Mouse (Mus musculus) midbrain, postnatal 0 days (tissue): ENCODE results near the gene Mcpt4. TPM values are rescaled to one million over a fixed set of nuclear protein-coding genes. Genes with fewer than 3 reads are reported as not detected.

Experiments
- ATAC-seq: fragments of 200-750 bp; cut with Nextera tagmentation; 2 replicates; pipeline ENCODE4 v1.8.0; 2017; ENCODE audit warnings: moderate number of reproducible peaks, mild to moderate bottlenecking, moderate TSS enrichment, moderate library complexity; ENCODE audit not compliant: low FRiP score
- DNase-seq: peaks from one replicate; pipeline ENCODE4 v3.0.0-alpha.2; 2015; ENCODE audit warnings: low spot score
- H3K27ac ChIP-seq: fragments of 300-500 bp; sonication (generic); 2 replicates; pipeline ENCODE4 v1.5.1; 2014; ENCODE audit warnings: low read depth, mild to moderate bottlenecking, low read length, mixed read lengths
- H3K27me3 ChIP-seq: fragments of 300-500 bp; sonication (generic); 2 replicates; pipeline ENCODE4 v1.6.1; 2014; ENCODE audit warnings: low read length, control low read depth, mixed read lengths; ENCODE audit not compliant: insufficient read depth
- H3K36me3 ChIP-seq: fragments of 300-500 bp; sonication (generic); 2 replicates; pipeline ENCODE4 v1.6.1; 2014; ENCODE audit warnings: low read length, control low read depth, mixed read lengths; ENCODE audit not compliant: insufficient read depth
- H3K4me1 ChIP-seq: fragments of 300-500 bp; sonication (generic); 2 replicates; pipeline ENCODE4 v1.6.1; 2014; ENCODE audit warnings: mild to moderate bottlenecking, control low read depth, antibody characterized with exemption, low read length, mixed read lengths; ENCODE audit not compliant: insufficient read depth
- H3K4me2 ChIP-seq: fragments of 300-500 bp; sonication (generic); 2 replicates; pipeline ENCODE4 v1.6.1; 2014; ENCODE audit warnings: low read depth, mild to moderate bottlenecking, low read length, mixed read lengths; ENCODE audit not compliant: poor library complexity, severe bottlenecking
- H3K4me3 ChIP-seq: fragments of 300-500 bp; sonication (generic); 2 replicates; pipeline ENCODE4 v1.5.1; 2014; ENCODE audit warnings: low read depth, mild to moderate bottlenecking, low read length, moderate library complexity
- H3K9ac ChIP-seq: fragments of 300-500 bp; sonication (generic); replicated peaks from 2 replicates; pipeline ENCODE4 v1.6.1; 2014; ENCODE audit warnings: mild to moderate bottlenecking, low read length, moderate library complexity, mixed read lengths; ENCODE audit not compliant: poor library complexity, severe bottlenecking
- H3K9me3 ChIP-seq: fragments of 300-500 bp; sonication (generic); 2 replicates; pipeline ENCODE4 v1.6.1; 2016; ENCODE audit warnings: low read length, control low read depth
- CTCF ChIP-seq: IDR thresholded peaks from 2 replicates; pipeline ENCODE4 v1.5.1; 2016; ENCODE audit warnings: antibody characterized with exemption, mild to moderate bottlenecking
- WGBS: fragments of 180-500 bp; shearing (Covaris S2); extraction: QIAGEN DNeasy Blood & Tissue Kit; methylation state at CpG from one replicate; pipeline ENCODE4 v1.1.7; 2014; 5-methylcytosine and 5-hydroxymethylcytosine counted together
- microRNA-seq: library from miRNA; unstranded; fragments of <30 nt; microRNA quantifications from one replicate; pipeline ENCODE4, GENCODE M21; 2016; ENCODE audit warnings: borderline number of aligned reads
- polyA plus RNA-seq: library from polyadenylated mRNA; unstranded; fragments of >200 nt; fragmentation: Nextera tagmentation; extraction: Ambion mirVana; gene quantifications from 2 replicates; pipeline ENCODE4 v1.2.1, GENCODE M21; 2015
- total RNA-seq: library from RNA; depleted of rRNA; stranded (reverse); fragments of >200 nt; gene quantifications from 2 replicates; pipeline ENCODE4 v1.2.3, GENCODE M21; 2014; rRNA removed

The Mcpt4 gene
- total and polyA plus RNA-seq, 2 experiments from 2014 or later: 0.38 TPM; not detected in 1

GRCm38 (mm10) chr14:56013924-56014323, 48.2 kb downstream of the Mcpt4 start:
- Histone ChIP-seq H3K36me3 (no peaks in the 10 kb centered on the region), H3K4me2 (no peak overlapping the region), H3K27ac (no peak overlapping the region), H3K9ac (no peak overlapping the region), H3K9me3 (no peaks in the 10 kb centered on the region), H3K4me1 (no peaks in the 10 kb centered on the region), H3K27me3 (no peaks in the 10 kb centered on the region), H3K4me3 (no peak overlapping the region)
- no peak for DNase-seq
- WGBS: 87% methylated on average over 2 of the region's 2 CpGs
- TF ChIP-seq CTCF: no peak
- no peak for ATAC-seq

- ATAC-seq: no peak
- no peak overlapping the region for H3K4me2 ChIP-seq
- WGBS: 63% methylated on average over 3 of the region's 3 CpGs
- no peak overlapping the region for H3K27ac ChIP-seq
- no peak for TF ChIP-seq CTCF
- no peak overlapping the region for H3K4me3 ChIP-seq
- H3K27me3 ChIP-seq: no peaks in the 10 kb centered on the region
- no peak for DNase-seq
- no peaks in the 10 kb centered on the region for H3K36me3 ChIP-seq
- H3K9me3 ChIP-seq: no peaks in the 10 kb centered on the region
- H3K4me1 ChIP-seq: no peaks in the 10 kb centered on the region
- H3K9ac ChIP-seq: no peak overlapping the region
These were observed 49.0 kb downstream of the Mcpt4 start for GRCm38 (mm10) chr14:56013147-56013546.

Small RNA genes lying within 50 kb of the gene (microRNA-seq; reads per million reads assigned to microRNA genes)
- gene Mir6949: not detected

Other genes with a start within 250 kb of the Mcpt4 start
- gene Nfatc4, start 239.2 kb downstream of the Mcpt4 start, total RNA-seq: 9.6 and 12.9 TPM in 2 replicates
- 4.2 and 5.2 TPM in 2 replicates for gene Nfatc4, start 239.2 kb downstream of the Mcpt4 start, polyA plus RNA-seq
- 36.4 and 42.0 TPM in 2 replicates for gene Nynrin, start 208.3 kb downstream of the Mcpt4 start, total RNA-seq
- gene Nynrin, start 208.3 kb downstream of the Mcpt4 start, polyA plus RNA-seq: 6.8 and 7.2 TPM in 2 replicates
- gene Cbln3, start 177.9 kb downstream of the Mcpt4 start, total RNA-seq: 0.66 and 1.8 TPM in 2 replicates
- gene Cbln3, start 177.9 kb downstream of the Mcpt4 start, polyA plus RNA-seq: 0.43 and 0.54 TPM in 2 replicates
- 14.2 and 19.9 TPM in 2 replicates for gene Khnyn, start 177.4 kb downstream of the Mcpt4 start, total RNA-seq
- gene Khnyn, start 177.4 kb downstream of the Mcpt4 start, polyA plus RNA-seq: 6.3 and 6.5 TPM in 2 replicates
- gene Sdr39u1, start 162.0 kb downstream of the Mcpt4 start, total RNA-seq: 143 and 146 TPM in 2 replicates
- 131 and 162 TPM in 2 replicates for gene Sdr39u1, start 162.0 kb downstream of the Mcpt4 start, polyA plus RNA-seq
- gene Cma1, start 117.6 kb downstream of the Mcpt4 start, total RNA-seq: 2.7 TPM in 1 of 2 replicates, not detected in the other
- gene Cma1, start 117.6 kb downstream of the Mcpt4 start, polyA plus RNA-seq: 0.42 and 1.7 TPM in 2 replicates
- not detected in 2 replicates for gene Cma2, start 111.3 kb downstream of the Mcpt4 start, total RNA-seq
- gene Cma2, start 111.3 kb downstream of the Mcpt4 start, polyA plus RNA-seq: not detected in 2 replicates
- not detected in 2 replicates for gene Mcpt1, start 44.3 kb downstream of the Mcpt4 start, total RNA-seq
- gene Mcpt1, start 44.3 kb downstream of the Mcpt4 start, polyA plus RNA-seq: not detected in 2 replicates
- not detected in 2 replicates for gene Mcpt9, start 31.8 kb downstream of the Mcpt4 start, total RNA-seq
- gene Mcpt9, start 31.8 kb downstream of the Mcpt4 start, polyA plus RNA-seq: not detected in 2 replicates
- gene Mcpt2, start 20.3 kb downstream of the Mcpt4 start, total RNA-seq: not detected in 2 replicates
- gene Mcpt2, start 20.3 kb downstream of the Mcpt4 start, polyA plus RNA-seq: not detected in 2 replicates
- gene Mcpt8, start 23.0 kb upstream of the Mcpt4 start, total RNA-seq: not detected in 2 replicates
- gene Mcpt8, start 23.0 kb upstream of the Mcpt4 start, polyA plus RNA-seq: not detected in 2 replicates
- gene Ctsg, start 40.3 kb upstream of the Mcpt4 start, total RNA-seq: not detected in 2 replicates
- gene Ctsg, start 40.3 kb upstream of the Mcpt4 start, polyA plus RNA-seq: 0.21 TPM in 1 of 2 replicates, not detected in the other
- not detected in 2 replicates for gene Gzme, start 58.3 kb upstream of the Mcpt4 start, total RNA-seq
- gene Gzme, start 58.3 kb upstream of the Mcpt4 start, polyA plus RNA-seq: not detected in 2 replicates
- gene Gzmd, start 70.3 kb upstream of the Mcpt4 start, total RNA-seq: not detected in 2 replicates
- not detected in 2 replicates for gene Gzmd, start 70.3 kb upstream of the Mcpt4 start, polyA plus RNA-seq
- gene Gzmg, start 97.3 kb upstream of the Mcpt4 start, total RNA-seq: not detected in 2 replicates
- not detected in 2 replicates for gene Gzmg, start 97.3 kb upstream of the Mcpt4 start, polyA plus RNA-seq
- not detected in 2 replicates for gene Gzmn, start 112.3 kb upstream of the Mcpt4 start, total RNA-seq
- gene Gzmn, start 112.3 kb upstream of the Mcpt4 start, polyA plus RNA-seq: not detected in 2 replicates
- not detected in 2 replicates for gene Gzmf, start 149.1 kb upstream of the Mcpt4 start, total RNA-seq
- gene Gzmf, start 149.1 kb upstream of the Mcpt4 start, polyA plus RNA-seq: not detected in 2 replicates
- gene Gzmc, start 172.3 kb upstream of the Mcpt4 start, total RNA-seq: not detected in 2 replicates
- 0.20 TPM in 1 of 2 replicates, not detected in the other for gene Gzmc, start 172.3 kb upstream of the Mcpt4 start, polyA plus RNA-seq
- gene Gzmb, start 199.9 kb upstream of the Mcpt4 start, total RNA-seq: not detected in 2 replicates
- gene Gzmb, start 199.9 kb upstream of the Mcpt4 start, polyA plus RNA-seq: not detected in 2 replicates